Mouse (Mus musculus): ENCODE data around the gene Cyb5d1. TPM values are rescaled to one million over a fixed set of nuclear protein-coding genes. Genes with fewer than 3 reads are reported as not detected.

The Cyb5d1 gene
- polyA plus RNA-seq, 2 experiments = 7.3 to 8.3 TPM

- WGBS (ENCODE audit: insufficient replicate concordance) = under 1% methylated on average over 19 of the region's 19 CpGs
Measured at GRCm38 (mm10) chr11:69419443-69419812, 24.0 kb upstream of the Cyb5d1 start.

DNA sequence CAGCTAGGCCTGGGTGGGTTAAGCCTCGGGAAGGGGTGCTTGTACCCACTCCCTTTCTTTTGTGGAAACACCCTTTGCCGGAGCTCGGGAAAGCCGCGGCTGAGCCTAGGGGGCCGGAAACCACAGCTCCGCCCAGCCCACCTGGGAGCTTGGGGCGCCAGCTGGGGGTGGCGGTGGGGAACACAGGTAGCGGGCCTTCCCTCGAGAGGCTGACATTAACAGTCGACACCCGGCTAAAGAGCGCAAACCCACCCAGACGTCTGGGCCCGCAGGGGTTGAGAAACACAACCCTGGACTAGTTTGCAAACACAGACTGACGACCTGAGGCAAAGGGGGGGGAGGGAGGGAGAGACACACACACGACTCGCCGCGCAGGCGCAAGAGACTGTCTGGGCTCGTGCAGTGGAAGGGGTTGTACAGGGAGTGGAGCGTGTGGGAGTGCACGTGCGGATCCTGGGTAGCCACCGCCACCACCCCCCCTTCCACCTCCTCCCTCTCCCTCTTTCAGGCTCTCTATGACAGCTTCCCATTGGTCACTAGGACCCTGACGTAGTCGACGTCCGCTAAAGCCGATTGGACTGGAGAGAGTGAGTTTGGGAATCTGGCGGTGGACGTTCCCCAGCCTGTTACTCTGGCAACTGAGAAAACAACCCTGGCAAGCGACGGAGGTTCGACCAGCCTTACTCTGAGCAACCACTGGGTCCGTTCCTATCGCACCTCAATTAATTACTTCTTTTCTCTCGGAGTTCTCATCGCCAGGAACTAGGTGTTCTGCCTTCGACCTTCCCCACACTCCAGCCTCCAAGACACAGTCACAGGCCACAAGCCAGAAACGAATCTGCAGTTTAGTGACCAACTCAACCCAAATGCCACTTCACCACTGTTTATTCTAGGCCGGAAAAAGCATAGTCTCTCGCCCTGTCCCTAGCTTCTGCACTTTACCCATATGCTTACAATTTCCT is 23.3 kb upstream of the Cyb5d1 start:
- DNase-seq (ENCODE audit: low read depth in 3 of 3, low spot score in 3 of 3) (peak; percentile 88 to 93 (median 90)), ATAC-seq (ENCODE audit: insufficient read depth) (peak; percentile 76)
- peak overlapping the region; percentile 80 for H3K4me2 ChIP-seq (ENCODE audit: low read depth)
- peaks cover 21 to 48% of the 10 kb centered on the region in 2 experiments for H3K4me1 ChIP-seq (replicated peaks; ENCODE audit: control insufficient read depth in 2 of 2, insufficient read depth in 2 of 2, low read length in 1 of 2)
- peak overlapping the region; percentile 60 for H3K27ac ChIP-seq
- peak overlapping the region; percentile 54 for H3K9ac ChIP-seq (replicated peaks)
- no peaks in the 10 kb centered on the region for H3K9me3 ChIP-seq (ENCODE audit: control insufficient read depth, low read length)
- H3K27me3 ChIP-seq (ENCODE audit: control insufficient read depth, insufficient read depth, low read length) = peaks cover 39% of the 10 kb centered on the region
- H3K4me3 ChIP-seq (ENCODE audit: insufficient read depth in 1 of 2, low read depth in 2 of 2, low read length in 2 of 2) = peak overlapping the region; percentile 33 to 49
- under 1% methylated on average over 45 of the region's 45 CpGs for WGBS (ENCODE audit: insufficient replicate concordance)
- TF ChIP-seq CTCF (IDR thresholded peaks at IDR 0.05; ENCODE audit: low read depth) (peak; percentile 17; the same call in 1 of the 2 replicates), EP300 (IDR thresholded peaks at IDR 0.05; ENCODE audit: low read depth) (no peak)
- no peaks in the 10 kb centered on the region for H3K36me3 ChIP-seq (replicated peaks; ENCODE audit: control insufficient read depth, insufficient read depth, low read depth)

More at GRCm38 (mm10) chr11:69419443-69419812, 24.0 kb upstream of the Cyb5d1 start:
- Histone ChIP-seq H3K4me1 (replicated peaks; ENCODE audit: control insufficient read depth in 2 of 2, insufficient read depth in 2 of 2, low read length in 1 of 2) (peaks cover 21 to 48% of the 10 kb centered on the region in 2 experiments), H3K9me3 (ENCODE audit: control insufficient read depth, low read length) (no peaks in the 10 kb centered on the region), H3K4me3 (ENCODE audit: insufficient read depth in 1 of 2, low read depth in 2 of 2, low read length in 2 of 2) (peak overlapping the region; percentile 33 to 49), H3K4me2 (ENCODE audit: low read depth) (peak overlapping the region; percentile 80), H3K36me3 (replicated peaks; ENCODE audit: control insufficient read depth, insufficient read depth, low read depth) (no peaks in the 10 kb centered on the region), H3K9ac (replicated peaks) (peak overlapping the region; percentile 40; the same call in 1 of the 2 replicates), H3K27ac (peak overlapping the region; percentile 60), H3K27me3 (ENCODE audit: control insufficient read depth, insufficient read depth, low read length) (peaks cover 39% of the 10 kb centered on the region)
- DNase-seq (ENCODE audit: low read depth in 3 of 3, low spot score in 3 of 3) (no peak), ATAC-seq (ENCODE audit: insufficient read depth) (no peak)
- TF ChIP-seq EP300 (IDR thresholded peaks at IDR 0.05; ENCODE audit: low read depth) (no peak), CTCF (IDR thresholded peaks at IDR 0.05; ENCODE audit: low read depth) (peak; percentile 57)

DNA sequence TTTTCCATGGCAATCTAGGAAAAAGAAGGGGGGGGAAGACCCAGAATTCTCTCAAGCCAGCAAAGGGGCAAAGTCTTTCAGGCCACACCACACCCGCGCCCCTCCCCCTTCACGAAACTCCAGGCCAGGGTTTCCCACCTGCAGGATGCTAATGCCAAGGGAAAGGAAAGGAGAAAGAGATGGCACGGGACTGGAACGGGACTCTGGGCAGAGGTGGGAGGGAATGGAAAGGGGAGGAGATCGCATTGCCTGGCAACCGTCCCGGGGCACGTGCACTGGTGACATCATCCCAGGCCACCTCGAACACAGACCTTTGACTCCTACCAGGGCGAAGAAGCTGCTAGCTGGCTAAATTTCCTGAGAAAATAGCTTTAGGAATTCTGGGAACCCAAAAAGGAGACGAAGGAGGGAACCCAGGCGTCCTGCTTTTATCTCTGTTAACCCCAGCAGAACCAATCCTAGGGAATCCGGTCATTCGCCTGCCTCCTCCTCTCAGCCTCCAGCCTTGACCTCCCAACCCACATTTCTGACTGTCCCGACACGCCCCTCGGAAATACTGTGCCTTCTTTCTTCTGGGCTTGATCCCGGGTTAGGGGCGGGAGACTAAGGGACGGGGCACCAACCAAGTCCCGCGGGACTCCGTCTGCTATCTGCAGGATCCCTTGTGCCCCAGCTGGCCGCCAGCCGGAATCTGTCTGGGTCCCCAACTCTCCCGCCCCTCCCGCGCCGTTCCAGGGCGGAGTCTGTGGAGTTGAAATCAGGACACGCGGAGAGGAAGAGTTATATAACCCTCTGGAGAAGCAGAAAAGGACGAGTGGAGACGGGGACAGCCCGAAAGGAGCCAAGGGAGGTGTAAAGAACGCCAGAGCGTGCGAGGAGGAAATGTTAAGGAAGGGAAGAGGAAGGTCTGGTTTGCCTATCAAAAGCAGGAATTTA is 22.3 kb upstream of the Cyb5d1 start:
- peak in 1 of 3 experiments; percentile 69 for DNase-seq (ENCODE audit: low read depth in 3 of 3, low spot score in 3 of 3)
- no peak for TF ChIP-seq CTCF (IDR thresholded peaks at IDR 0.05; ENCODE audit: low read depth)
- TF ChIP-seq EP300 (IDR thresholded peaks at IDR 0.05; ENCODE audit: low read depth) = no peak
- H3K36me3 ChIP-seq (replicated peaks; ENCODE audit: control insufficient read depth, insufficient read depth, low read depth) = no peaks in the 10 kb centered on the region
- peak overlapping the region; percentile 54 for H3K9ac ChIP-seq (replicated peaks)
- peaks cover 36% of the 10 kb centered on the region for H3K27me3 ChIP-seq (ENCODE audit: control insufficient read depth, insufficient read depth, low read length)
- 1% methylated on average over 39 of the region's 39 CpGs for WGBS (ENCODE audit: insufficient replicate concordance)
- no peaks in the 10 kb centered on the region for H3K9me3 ChIP-seq (ENCODE audit: control insufficient read depth, low read length)
- H3K4me3 ChIP-seq (ENCODE audit: insufficient read depth in 1 of 2, low read depth in 2 of 2, low read length in 2 of 2) = peak overlapping the region; percentile 33 to 49
- H3K4me2 ChIP-seq (ENCODE audit: low read depth) = peak overlapping the region; percentile 80
- H3K27ac ChIP-seq = peak overlapping the region; percentile 9; the same call in 1 of the 2 replicates
- ATAC-seq (ENCODE audit: insufficient read depth) = peak; percentile 14
- H3K4me1 ChIP-seq (replicated peaks; ENCODE audit: control insufficient read depth in 2 of 2, insufficient read depth in 2 of 2, low read length in 1 of 2) = peaks cover 21 to 54% of the 10 kb centered on the region in 2 experiments

GRCm38 (mm10) chr11:69416921-69417448 is 21.6 kb upstream of the Cyb5d1 start:
- DNase-seq (ENCODE audit: low read depth in 3 of 3, low spot score in 3 of 3) = no peak
- H3K4me3 ChIP-seq (ENCODE audit: insufficient read depth in 1 of 2, low read depth in 2 of 2, low read length in 2 of 2) = 0 out of 4 replicates have a peak overlapping the region, but pooled peaks of 1 of the 2 experiments have one; percentile 11
- no peak overlapping the region for H3K9ac ChIP-seq (replicated peaks)
- H3K27me3 ChIP-seq (ENCODE audit: control insufficient read depth, insufficient read depth, low read length) = peaks cover 30% of the 10 kb centered on the region
- H3K4me2 ChIP-seq (ENCODE audit: low read depth) = peak overlapping the region; percentile 80
- TF ChIP-seq CTCF (IDR thresholded peaks at IDR 0.05; ENCODE audit: low read depth) (no peak), EP300 (IDR thresholded peaks at IDR 0.05; ENCODE audit: low read depth) (no peak)
- H3K9me3 ChIP-seq (ENCODE audit: control insufficient read depth, low read length) = no peaks in the 10 kb centered on the region
- WGBS (ENCODE audit: insufficient replicate concordance) = 25% methylated on average over 8 of the region's 8 CpGs
- no peak for ATAC-seq (ENCODE audit: insufficient read depth)
- H3K36me3 ChIP-seq (replicated peaks; ENCODE audit: control insufficient read depth, insufficient read depth, low read depth) = no peaks in the 10 kb centered on the region
- no peak overlapping the region for H3K27ac ChIP-seq
- peaks cover 21 to 60% of the 10 kb centered on the region in 2 experiments for H3K4me1 ChIP-seq (replicated peaks; ENCODE audit: control insufficient read depth in 2 of 2, insufficient read depth in 2 of 2, low read length in 1 of 2)

Measured in liver, embryonic 14.5 days (tissue).